Mouse (Mus musculus): Measurements from ENCODE around the gene Ank3.

DNA sequence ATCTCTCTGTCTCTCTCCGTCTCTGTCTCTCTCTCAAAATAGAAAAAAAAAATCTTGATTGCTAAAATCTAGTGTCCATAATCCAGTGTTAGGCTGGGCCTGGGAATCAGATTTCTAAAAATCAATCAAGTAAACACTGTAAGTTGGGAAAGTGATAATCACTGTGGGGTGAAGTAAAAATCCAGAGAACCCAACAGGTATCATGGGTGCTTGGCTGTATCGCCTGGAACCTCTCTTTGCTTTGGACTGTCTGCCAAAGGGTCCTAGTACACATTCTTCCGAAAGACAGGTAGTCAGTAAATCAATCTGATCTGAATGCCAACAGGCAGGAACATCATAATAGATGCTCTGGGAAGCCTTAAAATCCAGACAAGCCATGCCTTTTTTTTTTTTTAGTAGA is 186.7 kb downstream of the Ank3 start:
- no peak for TF ChIP-seq CTCF (IDR thresholded peaks at IDR 0.05; ENCODE audit: low read depth)
- no peak for TF ChIP-seq EP300 (IDR thresholded peaks at IDR 0.05; ENCODE audit: low read depth)
